Mouse (Mus musculus) liver, embryonic 13.5 days (tissue): ENCODE measurements around the gene Gbf1. TPM values are rescaled to one million over a fixed set of nuclear protein-coding genes. Genes with fewer than 3 reads are reported as not detected.

Source experiments
- ATAC-seq: fragments of 200-750 bp; cut with Nextera tagmentation; 2 replicates; pipeline ENCODE4 v1.8.0; 2017; ENCODE audit warnings: low read depth, mild to moderate bottlenecking, moderate number of reproducible peaks, moderate library complexity
- DNase-seq: peaks from one replicate; pipeline ENCODE4 v3.0.0; 2022
- H3K27ac ChIP-seq: fragments of 300-500 bp; sonication (generic); 2 replicates; pipeline ENCODE4 v1.5.1; 2015; ENCODE audit warnings: moderate library complexity, mild to moderate bottlenecking, inconsistent platforms
- H3K27me3 ChIP-seq: fragments of 300-500 bp; sonication (generic); 2 replicates; pipeline ENCODE4 v1.6.1; 2015; ENCODE audit warnings: mild to moderate bottlenecking, inconsistent platforms
- H3K36me3 ChIP-seq: fragments of 300-500 bp; sonication (generic); 2 replicates; pipeline ENCODE4 v1.6.1; 2015; ENCODE audit warnings: mild to moderate bottlenecking, inconsistent platforms
- H3K4me1 ChIP-seq: fragments of 300-500 bp; sonication (generic); replicated peaks from 2 replicates; pipeline ENCODE4 v1.6.1; 2015; ENCODE audit warnings: inconsistent platforms
- H3K4me2 ChIP-seq: fragments of 300-500 bp; sonication (generic); 2 replicates; pipeline ENCODE4 v1.6.1; 2015; ENCODE audit warnings: inconsistent platforms, mild to moderate bottlenecking, moderate library complexity
- H3K4me3 ChIP-seq: fragments of 300-500 bp; sonication (generic); replicated peaks from 2 replicates; pipeline ENCODE4 v1.5.1; 2015; ENCODE audit warnings: mild to moderate bottlenecking, inconsistent platforms
- H3K9ac ChIP-seq: fragments of 300-500 bp; sonication (generic); 2 replicates; pipeline ENCODE4 v1.6.1; 2015; ENCODE audit warnings: mild to moderate bottlenecking, inconsistent platforms
- H3K9me3 ChIP-seq: fragments of 300-500 bp; sonication (generic); replicated peaks from 2 replicates; pipeline ENCODE4 v1.6.1; 2016; ENCODE audit warnings: inconsistent platforms
- WGBS: fragments of 180-500 bp; shearing (Covaris S2); methylation state at CpG from one replicate; pipeline ENCODE4 v1.1.7; 2015; ENCODE audit not compliant: insufficient replicate concordance; 5-methylcytosine and 5-hydroxymethylcytosine counted together
- polyA plus RNA-seq: library from polyadenylated mRNA; unstranded; fragments of >200 nt; fragmentation: Nextera tagmentation; extraction: Ambion mirVana; gene quantifications from 2 replicates; pipeline ENCODE4 v1.2.1, GENCODE M21; 2015

The Gbf1 gene
- polyA plus RNA-seq, 1 experiment from 2014 or later: 20.1 TPM

DNA sequence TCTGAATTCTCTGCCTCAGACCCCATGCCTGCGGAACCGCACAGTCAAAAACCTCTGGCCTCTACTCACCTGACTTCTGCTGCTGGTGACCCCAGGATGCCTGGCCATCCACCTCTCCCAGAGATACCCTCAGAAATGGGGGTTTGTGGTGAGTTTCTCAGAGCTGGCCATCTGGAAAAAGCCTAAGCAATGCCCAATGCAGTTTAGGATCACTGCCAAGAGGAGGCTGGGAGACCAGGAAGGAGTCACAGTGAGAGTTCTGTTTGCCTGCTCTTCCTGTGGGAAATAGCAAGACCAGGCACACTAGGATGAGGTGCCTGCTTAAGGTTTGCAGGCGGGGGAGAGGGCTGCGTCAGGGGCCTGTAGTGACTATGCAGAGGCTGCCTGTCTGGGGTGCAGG, 132.4 kb downstream of the Gbf1 start:
- H3K9me3 ChIP-seq: no peaks in the 10 kb centered on the region
- no peaks in the 10 kb centered on the region for H3K27me3 ChIP-seq
- H3K4me2 ChIP-seq: no peak overlapping the region
- DNase-seq (no peak), ATAC-seq (no peak)
- no peak overlapping the region for H3K27ac ChIP-seq
- no peak overlapping the region for H3K9ac ChIP-seq
- no peaks in the 10 kb centered on the region for H3K4me1 ChIP-seq
- H3K36me3 ChIP-seq: peaks cover 66% of the 10 kb centered on the region
- WGBS: 87% methylated on average over 4 of the region's 4 CpGs
- no peak overlapping the region for H3K4me3 ChIP-seq

- H3K4me3 ChIP-seq: no peak overlapping the region
- H3K36me3 ChIP-seq: peaks cover 57% of the 10 kb centered on the region
- no peak overlapping the region for H3K4me2 ChIP-seq
- H3K27me3 ChIP-seq: no peaks in the 10 kb centered on the region
- 70% methylated on average over 7 of the region's 7 CpGs for WGBS
- ATAC-seq (no peak), DNase-seq (no peak)
- no peaks in the 10 kb centered on the region for H3K9me3 ChIP-seq
- H3K27ac ChIP-seq: no peak overlapping the region
- no peaks in the 10 kb centered on the region for H3K4me1 ChIP-seq
- no peak overlapping the region for H3K9ac ChIP-seq
Observed at GRCm38 (mm10) chr19:46285631-46286030, 133.3 kb downstream of the Gbf1 start.

DNA sequence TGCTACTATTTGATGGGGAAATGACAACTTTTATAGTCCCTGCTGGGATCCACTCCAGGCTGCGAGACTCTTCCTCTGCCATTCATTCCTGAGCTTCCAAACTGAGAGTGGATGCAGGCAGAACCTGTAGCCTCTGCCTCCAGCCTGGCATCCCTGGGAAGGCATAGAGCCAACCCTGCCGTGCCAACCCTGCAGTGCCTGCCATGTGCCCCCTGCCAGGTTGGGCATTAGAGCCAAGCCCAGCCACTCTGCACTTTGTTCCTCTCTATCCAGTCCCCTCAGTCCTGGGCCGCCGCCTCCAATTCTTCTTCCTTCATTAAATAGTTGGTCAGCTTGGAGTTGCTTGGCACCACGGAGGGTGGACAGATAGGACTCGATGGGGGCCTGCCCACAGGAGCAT, 133.7 kb downstream of the Gbf1 start:
- Histone ChIP-seq H3K4me3 (no peak overlapping the region), H3K4me2 (no peak overlapping the region), H3K4me1 (no peaks in the 10 kb centered on the region), H3K9ac (no peak overlapping the region), H3K27ac (no peak overlapping the region), H3K27me3 (0 out of 2 replicates have a peak, but pooled peaks cover under 1% of the 10 kb centered on the region), H3K9me3 (no peaks in the 10 kb centered on the region), H3K36me3 (peaks cover 54% of the 10 kb centered on the region)
- no peak for DNase-seq
- 83% methylated on average over 6 of the region's 6 CpGs for WGBS
- no peak for ATAC-seq

- no peak overlapping the region for H3K4me2 ChIP-seq
- no peak overlapping the region for H3K9ac ChIP-seq
- DNase-seq: no peak
- no peak for ATAC-seq
- H3K27me3 ChIP-seq: 0 out of 2 replicates have a peak, but pooled peaks cover 6% of the 10 kb centered on the region
- no peak overlapping the region for H3K4me3 ChIP-seq
- WGBS: 75% methylated on average over 3 of the region's 3 CpGs
- peaks cover 46% of the 10 kb centered on the region for H3K36me3 ChIP-seq
- H3K9me3 ChIP-seq: no peaks in the 10 kb centered on the region
- H3K4me1 ChIP-seq: no peaks in the 10 kb centered on the region
- no peak overlapping the region for H3K27ac ChIP-seq
Observed at GRCm38 (mm10) chr19:46286926-46287325, 134.6 kb downstream of the Gbf1 start.

DNA sequence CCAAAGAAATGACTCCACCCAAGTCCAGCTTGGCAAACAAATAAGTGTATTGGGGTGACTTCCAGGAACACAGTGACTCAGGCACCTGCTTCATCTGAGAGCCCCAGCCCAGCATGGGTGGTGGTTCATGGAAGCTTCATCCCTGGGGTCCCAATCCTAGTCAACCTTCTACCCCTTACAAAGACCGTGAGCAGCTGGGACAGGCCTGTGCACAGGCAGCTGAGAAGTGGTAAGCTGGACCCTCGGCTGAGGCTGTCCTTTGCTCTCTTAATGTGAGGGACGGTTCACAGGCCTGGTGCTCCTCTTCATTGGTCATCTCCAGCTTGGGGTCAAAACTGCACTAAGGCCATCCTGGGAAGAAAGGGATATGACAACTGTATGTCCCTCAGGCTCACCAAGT, 135.3 kb downstream of the Gbf1 start:
- peaks cover 12% of the 10 kb centered on the region for H3K27me3 ChIP-seq
- peaks cover 39% of the 10 kb centered on the region for H3K36me3 ChIP-seq
- H3K4me1 ChIP-seq: no peaks in the 10 kb centered on the region
- 66% methylated on average over 3 of the region's 3 CpGs for WGBS
- ATAC-seq (no peak), DNase-seq (no peak)
- no peak overlapping the region for H3K27ac ChIP-seq
- no peak overlapping the region for H3K9ac ChIP-seq
- no peak overlapping the region for H3K4me2 ChIP-seq
- H3K4me3 ChIP-seq: no peak overlapping the region
- no peaks in the 10 kb centered on the region for H3K9me3 ChIP-seq

DNA sequence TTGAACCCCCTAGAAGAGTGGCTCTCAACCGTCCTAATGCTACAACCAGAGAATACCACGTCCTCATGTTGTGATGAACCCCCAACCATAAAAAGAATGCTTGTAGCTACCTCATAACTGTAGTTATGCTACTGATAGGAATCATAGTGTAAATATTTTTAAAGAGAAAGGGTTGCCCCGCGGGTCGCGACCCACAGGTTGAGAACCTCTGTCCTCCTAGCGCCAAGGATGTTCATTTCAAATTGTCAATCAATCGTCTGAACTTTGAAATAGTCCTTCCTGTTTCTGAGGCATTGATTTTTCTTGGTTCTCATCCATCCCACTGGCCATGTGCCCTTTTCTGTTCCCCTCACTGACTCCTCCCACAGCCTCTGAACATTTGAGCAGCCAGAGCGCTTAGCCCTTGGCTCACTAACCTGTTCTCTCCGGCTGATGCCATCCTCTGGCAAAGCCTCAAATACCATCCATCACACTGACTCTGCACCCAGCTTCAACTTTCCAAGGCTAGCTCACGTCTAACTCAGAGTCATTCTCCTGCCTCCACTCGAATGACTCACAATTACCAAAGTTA, 138.3 kb downstream of the Gbf1 start:
- Histone ChIP-seq H3K27me3 (peaks cover 27% of the 10 kb centered on the region), H3K9ac (no peak overlapping the region), H3K4me2 (no peak overlapping the region), H3K4me1 (no peaks in the 10 kb centered on the region), H3K4me3 (no peak overlapping the region), H3K27ac (no peak overlapping the region), H3K36me3 (peaks cover 12% of the 10 kb centered on the region), H3K9me3 (no peaks in the 10 kb centered on the region)
- DNase-seq: no peak
- no peak for ATAC-seq
- WGBS: 48% methylated on average over 12 of the region's 12 CpGs

- Histone ChIP-seq H3K27ac (no peak overlapping the region), H3K4me1 (no peaks in the 10 kb centered on the region), H3K4me2 (no peak overlapping the region), H3K9ac (no peak overlapping the region), H3K36me3 (no peaks in the 10 kb centered on the region), H3K27me3 (peaks cover 36% of the 10 kb centered on the region), H3K4me3 (no peak overlapping the region), H3K9me3 (no peaks in the 10 kb centered on the region)
- DNase-seq (no peak), ATAC-seq (no peak)
- 46% methylated on average over 4 of the region's 4 CpGs for WGBS
Observed at GRCm38 (mm10) chr19:46296938-46297337, 144.6 kb downstream of the Gbf1 start.

- ATAC-seq (no peak), DNase-seq (no peak)
- Histone ChIP-seq H3K4me1 (peaks cover 19% of the 10 kb centered on the region), H3K4me3 (no peak overlapping the region), H3K9me3 (no peaks in the 10 kb centered on the region), H3K27me3 (peaks cover 15% of the 10 kb centered on the region), H3K9ac (no peak overlapping the region), H3K27ac (no peak overlapping the region), H3K4me2 (no peak overlapping the region), H3K36me3 (no peaks in the 10 kb centered on the region)
- WGBS: 34% methylated on average over 8 of the region's 8 CpGs
Observed at GRCm38 (mm10) chr19:46300294-46301045, 148.2 kb downstream of the Gbf1 start.

GRCm38 (mm10) chr19:46302551-46302950, 150.2 kb downstream of the Gbf1 start:
- Histone ChIP-seq H3K4me1 (peaks cover 34% of the 10 kb centered on the region), H3K36me3 (peaks cover 4% of the 10 kb centered on the region), H3K9ac (no peak overlapping the region), H3K4me2 (no peak overlapping the region), H3K27ac (no peak overlapping the region), H3K9me3 (no peaks in the 10 kb centered on the region), H3K4me3 (no peak overlapping the region), H3K27me3 (peaks cover 17% of the 10 kb centered on the region)
- WGBS: 88% methylated on average over 4 of the region's 4 CpGs
- DNase-seq: no peak
- ATAC-seq: no peak

DNA sequence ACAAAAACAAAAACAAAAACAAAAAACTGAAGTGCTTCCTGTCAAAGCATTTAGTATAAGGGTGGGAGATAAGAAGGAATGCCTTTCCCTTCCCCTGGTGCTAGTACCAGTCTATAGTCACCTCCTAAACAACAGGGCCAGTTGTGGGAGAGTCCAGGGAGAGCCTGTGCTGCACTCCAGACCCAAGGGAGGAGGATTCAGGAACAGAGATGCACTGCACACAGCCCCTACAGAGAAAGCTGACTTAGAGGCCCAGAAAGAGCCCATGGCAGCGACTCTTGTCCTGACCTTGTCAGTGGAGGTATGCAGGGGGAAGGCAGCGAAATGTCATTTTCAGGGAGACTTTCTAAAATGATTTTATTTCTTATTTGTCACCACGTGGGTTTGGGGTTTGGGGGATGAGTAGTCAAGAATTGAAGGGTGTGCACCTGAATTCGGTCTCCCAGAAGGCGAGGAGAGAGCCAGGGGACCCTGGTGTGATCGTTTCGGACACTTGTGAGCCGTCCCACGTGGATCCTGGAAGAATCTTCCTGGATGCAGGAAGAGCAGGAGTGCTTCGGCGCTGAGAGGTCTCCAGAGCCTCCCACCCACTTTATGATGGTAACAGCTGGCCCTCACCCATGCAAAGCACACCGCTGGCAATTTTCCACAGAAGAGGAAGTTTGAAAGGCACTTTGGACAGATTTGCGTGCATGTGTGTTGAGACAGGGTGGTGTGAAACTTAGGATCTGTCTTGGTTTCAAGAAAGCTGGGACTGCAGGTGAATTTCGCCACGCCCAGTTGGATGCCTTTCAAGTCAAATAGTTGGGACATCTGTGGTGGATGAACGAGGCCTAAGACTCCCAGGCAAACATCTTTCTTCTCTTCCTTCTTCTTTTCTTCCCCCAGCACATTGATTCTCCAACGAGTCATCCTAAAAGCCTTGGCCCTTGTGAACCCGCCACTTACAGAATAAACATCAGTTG, 151.2 kb downstream of the Gbf1 start:
- no peak overlapping the region for H3K27ac ChIP-seq
- H3K36me3 ChIP-seq: peaks cover 8% of the 10 kb centered on the region
- H3K9me3 ChIP-seq: no peaks in the 10 kb centered on the region
- peak overlapping the region; percentile 83 for H3K4me3 ChIP-seq
- 48% methylated on average over 18 of the region's 18 CpGs for WGBS
- DNase-seq (no peak), ATAC-seq (no peak)
- peak overlapping the region; percentile 98 for H3K4me2 ChIP-seq
- peaks cover 38% of the 10 kb centered on the region for H3K4me1 ChIP-seq
- peak overlapping the region; percentile 84 for H3K9ac ChIP-seq
- peaks cover 24% of the 10 kb centered on the region; the same call in 1 of the 2 replicates for H3K27me3 ChIP-seq

DNA sequence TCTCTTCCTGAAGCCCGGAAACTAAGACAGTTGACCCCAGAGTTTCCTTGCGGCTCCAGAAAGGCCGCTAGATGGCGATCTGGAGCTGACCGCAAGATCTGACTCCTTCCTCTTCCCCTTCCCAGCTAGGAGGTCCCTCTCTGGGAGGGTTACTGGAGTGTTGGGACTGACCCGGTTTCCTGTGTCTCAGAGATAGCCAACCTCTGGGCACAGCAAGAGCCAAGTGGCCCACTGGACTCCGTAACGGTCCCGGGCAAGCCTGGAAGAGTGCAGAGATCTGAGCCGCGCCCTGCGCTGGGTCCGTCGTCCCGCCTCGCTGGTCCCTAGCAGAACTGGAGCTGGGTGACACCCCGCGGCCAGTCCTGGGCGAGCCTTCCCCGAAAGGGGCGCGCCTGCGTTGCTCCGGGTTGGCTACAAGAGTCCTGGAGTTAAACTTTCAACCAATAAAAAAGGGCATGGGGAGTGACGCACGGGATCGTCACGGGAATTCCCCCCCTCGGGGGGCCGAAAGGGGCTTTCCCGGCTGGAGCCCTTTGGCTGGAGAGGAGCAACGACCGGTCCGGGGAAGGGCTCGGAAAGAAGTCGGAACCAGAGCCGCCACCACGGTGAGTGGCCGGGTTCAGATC, 152.0 kb downstream of the Gbf1 start, which contains the start of gene Nfkb2:
Nfkb2 (plus strand) TSS at position 105 of the 626 bp plus-strand sequence.
- DNase-seq (peak; percentile 91), ATAC-seq (peak; percentile 91)
- peaks cover 27% of the 10 kb centered on the region; the same call in 1 of the 2 replicates for H3K27me3 ChIP-seq
- under 1% methylated on average over 39 of the region's 39 CpGs for WGBS
- H3K4me3 ChIP-seq: peak within 1 kb of the TSS; percentile 83
- no peaks in the 10 kb centered on the region for H3K9me3 ChIP-seq
- peaks cover 46% of the 10 kb centered on the region for H3K4me1 ChIP-seq
- H3K9ac ChIP-seq: peak within 1 kb of the TSS; percentile 84
- H3K36me3 ChIP-seq: peaks cover 8% of the 10 kb centered on the region
- H3K4me2 ChIP-seq: peak within 1 kb of the TSS; percentile 98
- peak within 1 kb of the TSS; percentile 88 for H3K27ac ChIP-seq
